Comparison of ENCODE assay signal across 19 mouse cellular contexts in the genomic region with DNA sequence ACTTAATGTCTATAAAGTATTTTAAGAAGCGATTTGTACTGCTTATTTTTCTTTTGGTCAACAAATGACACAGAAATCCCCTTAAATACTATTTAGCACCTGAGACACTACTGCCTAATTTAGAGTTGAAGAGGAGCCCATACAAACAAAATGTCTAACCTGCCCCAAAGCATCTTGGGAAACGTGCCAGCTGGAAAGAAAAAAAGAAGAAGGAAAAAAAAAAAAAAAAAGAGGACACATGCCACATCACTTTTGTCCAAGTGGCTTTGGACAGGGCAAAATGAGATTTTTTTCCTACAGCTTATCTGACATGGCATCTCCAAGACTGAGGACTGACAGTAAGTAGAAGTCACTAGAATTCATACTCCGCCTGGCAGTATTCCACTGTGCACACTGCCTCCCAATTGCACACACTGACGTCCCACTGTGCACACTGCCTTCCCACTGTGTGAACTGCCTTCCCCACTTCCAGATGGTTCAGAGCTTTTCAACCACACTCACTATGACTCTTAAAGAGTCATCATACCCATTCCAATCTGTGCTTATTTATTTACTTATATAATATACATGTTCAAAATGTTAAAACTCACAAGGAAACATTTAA.
"Had no signal": no experiment of that assay in that cellular context is flagged by ENCODE, and none has a peak within 500 bp of the region (broad histone marks: within the 10 kb centered on the region; RNA-seq: fewer than 3 reads in every experiment).

No protein-coding gene starts in this region.

- H3K36me3 ChIP-seq: limb, embryonic 10.5 days; limb, embryonic 13.5 days; liver, embryonic 12.5 days; liver, embryonic 15.5 days; lung, embryonic 15.5 days; midbrain, embryonic 13.5 days had no signal

- H3K9me3 ChIP-seq: limb, embryonic 10.5 days; limb, embryonic 13.5 days; liver, embryonic 12.5 days; liver, embryonic 15.5 days; lung, embryonic 15.5 days; midbrain, embryonic 13.5 days had no signal

- H3K27ac ChIP-seq: layer of hippocampus, adult 2 months; limb, embryonic 10.5 days; liver, embryonic 12.5 days; liver, embryonic 15.5 days; lung, embryonic 15.5 days; midbrain, embryonic 13.5 days had no signal

- H3K4me3 ChIP-seq: layer of hippocampus, adult 2 months; limb, embryonic 10.5 days; limb, embryonic 13.5 days; liver, embryonic 12.5 days; liver, embryonic 15.5 days; lung, embryonic 15.5 days; midbrain, embryonic 13.5 days had no signal

- H3K9ac ChIP-seq: limb, embryonic 13.5 days; liver, embryonic 12.5 days; liver, embryonic 15.5 days; lung, embryonic 15.5 days; midbrain, embryonic 13.5 days had no signal

- H3K27me3 ChIP-seq: limb, embryonic 13.5 days; liver, embryonic 12.5 days; liver, embryonic 15.5 days; lung, embryonic 15.5 days; midbrain, embryonic 13.5 days had no signal

- H3K4me1 ChIP-seq: liver, embryonic 12.5 days; liver, embryonic 15.5 days; midbrain, embryonic 13.5 days had no signal

- DNase-seq: kidney, adult 11 months; kidney, adult 8-10 months; kidney, postnatal 25 days; layer of hippocampus, adult 9-11 months; liver; lung, adult 18-20 months; lung, postnatal 10 days; lung, postnatal 4 days; right cerebral cortex, adult 18-20 months; right cerebral cortex, postnatal 14 days; right cerebral cortex, postnatal 4 days; thymus, postnatal 25 days had no signal

- ATAC-seq: liver, embryonic 12.5 days; midbrain, embryonic 13.5 days had no signal

- H3K4me2 ChIP-seq: limb, embryonic 13.5 days; liver, embryonic 12.5 days; liver, embryonic 15.5 days; lung, embryonic 15.5 days; midbrain, embryonic 13.5 days had no signal
